ENCODE assay signal across 8 mouse cellular contexts in the genomic region with DNA sequence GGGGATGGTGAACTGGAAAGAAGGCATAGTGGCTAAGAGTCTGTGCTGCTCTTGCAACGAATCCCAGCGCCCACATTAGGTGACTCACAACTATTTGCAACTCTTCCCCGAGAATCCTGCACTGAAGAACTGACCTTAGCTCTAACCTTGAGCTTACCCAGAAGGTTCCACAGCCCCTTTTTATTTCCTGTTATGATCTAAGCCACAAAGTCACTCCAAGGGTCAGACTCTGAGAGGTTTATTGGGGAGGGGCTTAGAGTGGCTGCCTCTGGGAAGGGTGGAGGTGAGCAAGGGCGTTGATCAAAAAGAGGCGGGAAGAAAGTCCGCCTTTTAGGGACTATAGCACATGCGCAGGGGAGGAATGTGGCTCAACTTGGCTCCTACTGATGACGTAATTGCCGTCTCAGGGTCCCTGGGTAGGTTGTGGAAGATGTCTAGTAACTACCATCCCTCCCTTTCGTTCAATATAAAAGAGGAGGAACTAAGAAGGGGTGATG. TPM values are rescaled to one million over a fixed set of nuclear protein-coding genes. Genes with fewer than 3 reads are reported as not detected.
A peak's percentile ranks its signal among the peaks of the same experiment; 100 is the strongest.
DNase-seq lines count a peak whose midpoint lies in the region; ATAC-seq and TF ChIP-seq lines count a peak whose summit lies in the region.

No protein-coding gene starts in this region.

- DNase-seq in embryo, embryonic 10 days (ENCODE audit: low spot score) = peak; percentile 48
- no peak for DNase-seq in embryo, embryonic 9.5 days (ENCODE audit: extremely low spot score)
- peak; percentile 45 for DNase-seq in CD4-positive, CD25-positive, alpha-beta regulatory T cell, adult 2 months (ENCODE audit: low read depth, low spot score)
- DNase-seq in hindbrain, postnatal 0 days (ENCODE audit: low spot score) = no peak
- DNase-seq in layer of hippocampus, adult 9-11 months = no peak
- DNase-seq in ovary, postnatal 14 days (ENCODE audit: low spot score) = no peak

- H3K4me1 ChIP-seq in embryonic facial prominence, embryonic 12.5 days = peaks cover 14% of the 10 kb centered on the region
- H3K4me1 ChIP-seq in hindbrain, postnatal 0 days (ENCODE audit: insufficient read depth, low read length) = peaks cover 14% of the 10 kb centered on the region; the same call in 1 of the 2 replicates
- H3K4me1 ChIP-seq in megakaryocyte, embryonic 14.5 days = peaks cover 46% of the 10 kb centered on the region

- peak overlapping the region; percentile 83 for H3K27ac ChIP-seq in embryonic facial prominence, embryonic 12.5 days
- H3K27ac ChIP-seq in hindbrain, postnatal 0 days = peak overlapping the region; percentile 80; the same call in 1 of the 2 replicates

- no peaks in the 10 kb centered on the region for H3K27me3 ChIP-seq in embryonic facial prominence, embryonic 12.5 days
- H3K27me3 ChIP-seq in hindbrain, postnatal 0 days (ENCODE audit: insufficient read depth, low read length) = no peaks in the 10 kb centered on the region
- no peaks in the 10 kb centered on the region for H3K27me3 ChIP-seq in megakaryocyte, embryonic 14.5 days (replicated peaks)

- H3K4me3 ChIP-seq in embryonic facial prominence, embryonic 12.5 days = peak overlapping the region; percentile 96
- peak overlapping the region; percentile 87 for H3K4me3 ChIP-seq in hindbrain, postnatal 0 days (ENCODE audit: low read length)
- peak overlapping the region; percentile 98 for H3K4me3 ChIP-seq in megakaryocyte, embryonic 14.5 days (replicated peaks)

- 0 out of 2 replicates have a peak overlapping the region, but pooled peaks have one; percentile 93 for H3K9ac ChIP-seq in embryonic facial prominence, embryonic 12.5 days
- peak overlapping the region; percentile 93; the same call in 1 of the 2 replicates for H3K9ac ChIP-seq in hindbrain, postnatal 0 days (replicated peaks; ENCODE audit: low read length)

- WGBS in embryonic facial prominence, embryonic 12.5 days = 46% methylated on average over 10 of the region's 10 CpGs
- WGBS in hindbrain, postnatal 0 days = 61% methylated on average over 10 of the region's 10 CpGs

- H3K4me2 ChIP-seq in embryonic facial prominence, embryonic 12.5 days (replicated peaks) = peak overlapping the region; percentile 92
- H3K4me2 ChIP-seq in hindbrain, postnatal 0 days (ENCODE audit: low read depth, low read length) = peak overlapping the region; percentile 96

- TF ChIP-seq CTCF in hindbrain, postnatal 0 days (IDR thresholded peaks at IDR 0.05; ENCODE audit: low read depth) = no peak

- H3K36me3 ChIP-seq in embryonic facial prominence, embryonic 12.5 days = peaks cover 19% of the 10 kb centered on the region
- H3K36me3 ChIP-seq in hindbrain, postnatal 0 days (ENCODE audit: insufficient read depth, low read length) = no peaks in the 10 kb centered on the region; the same call in 1 of the 2 replicates
- peaks cover 18% of the 10 kb centered on the region for H3K36me3 ChIP-seq in megakaryocyte, embryonic 14.5 days (replicated peaks; ENCODE audit: low read length)

- ATAC-seq in embryonic facial prominence, embryonic 12.5 days (ENCODE audit: insufficient number of reproducible peaks, insufficient read depth, low FRiP score, low TSS enrichment) = no peak
- 0 out of 2 replicates have a peak, but pooled peaks have one; percentile 21 for ATAC-seq in hindbrain, postnatal 0 days

- H3K9me3 ChIP-seq in embryonic facial prominence, embryonic 12.5 days = no peaks in the 10 kb centered on the region
- no peaks in the 10 kb centered on the region for H3K9me3 ChIP-seq in hindbrain, postnatal 0 days (ENCODE audit: low read length)
- H3K9me3 ChIP-seq in megakaryocyte, embryonic 14.5 days = 0 out of 2 replicates have a peak, but pooled peaks cover 2% of the 10 kb centered on the region

RNA-seq across cellular contexts. Expression of a gene that starts 0.5 kb away (rescaled TPM):
- polyA plus RNA-seq in embryonic facial prominence, embryonic 12.5 days (2016; fragmentation: Nextera tagmentation; extraction: Ambion mirVana) = 47.7 and 48.3 TPM in 2 replicates
- 32.1 and 44.3 TPM in 2 replicates for total RNA-seq in hindbrain, postnatal 0 days (2014; rRNA removed)
- polyA plus RNA-seq in hindbrain, postnatal 0 days (2015; fragmentation: Nextera tagmentation; extraction: Ambion mirVana) = 24.9 and 27.5 TPM in 2 replicates
- 32.8 and 46.8 TPM in 2 replicates for polyA plus RNA-seq in megakaryocyte, embryonic 14.5 days (2012; ENCODE audit: insufficient read depth, low replicate concordance)

Comparison
In these comparisons a context has a peak if more than half of its experiments do, and no peak if none do; other contexts are left out.
1. DNase-seq: peak in embryo, embryonic 10 days (single experiment) and CD4-positive, CD25-positive, alpha-beta regulatory T cell, adult 2 months (single experiment); none in embryo, embryonic 9.5 days (single experiment), hindbrain, postnatal 0 days (single experiment), layer of hippocampus, adult 9-11 months (single experiment) and ovary, postnatal 14 days (single experiment).
2. Peak in every context shown above with its lines, with median percentiles within 50 percentile points of each other: H3K4me3 ChIP-seq.